Mouse (Mus musculus) kidney, postnatal 36 days (tissue): Measurements from ENCODE around the gene Mylk3.

ENCODE experiments used
- DNase-seq, 2 experiments: peaks; one replicate each; pipeline ENCODE4 v3.0.0; 2021 to 2022; ENCODE audit warnings: mixed read lengths in 2 of 2

Gene Mylk3

GRCm38 (mm10) chr8:85386205-85386604 lies at the start of gene Mylk3:
Gene Mylk3 (minus strand): TSS chr8:85386345.
- DNase-seq: no peak

- DNase-seq: peak; percentile 79 to 81
Measured at GRCm38 (mm10) chr8:85435736-85436135, 49.6 kb upstream of the Mylk3 start.

- no peak for DNase-seq
Measured at GRCm38 (mm10) chr8:85434817-85435216, 48.7 kb upstream of the Mylk3 start.

GRCm38 (mm10) chr8:85433017-85433393 lies 46.9 kb upstream of the Mylk3 start:
- no peak for DNase-seq

- peak; percentile 97 to 99 for DNase-seq
Measured at GRCm38 (mm10) chr8:85432168-85433016, 46.2 kb upstream of the Mylk3 start, which contains the start of gene 4921524J17Rik. Gene 4921524J17Rik (minus strand): TSS chr8:85432833.

- DNase-seq: no peak
Measured at GRCm38 (mm10) chr8:85431281-85432167, 45.4 kb upstream of the Mylk3 start.

- peak; percentile 42 to 43 for DNase-seq
Measured at GRCm38 (mm10) chr8:85430801-85431200, 44.7 kb upstream of the Mylk3 start.

- peak in 1 of 2 experiments; percentile 29 for DNase-seq
Measured at GRCm38 (mm10) chr8:85429219-85429618, 43.1 kb upstream of the Mylk3 start.

- no peak for DNase-seq
Measured at GRCm38 (mm10) chr8:85427026-85427425, 40.9 kb upstream of the Mylk3 start.

GRCm38 (mm10) chr8:85421329-85421728 lies 35.2 kb upstream of the Mylk3 start:
- no peak for DNase-seq

GRCm38 (mm10) chr8:85408526-85408925 lies 22.4 kb upstream of the Mylk3 start:
- DNase-seq: no peak

- DNase-seq: peak; percentile 49 to 51
Measured at GRCm38 (mm10) chr8:85408053-85408505, 21.9 kb upstream of the Mylk3 start.

- no peak for DNase-seq
Measured at GRCm38 (mm10) chr8:85405961-85406360, 19.8 kb upstream of the Mylk3 start.

GRCm38 (mm10) chr8:85405418-85405817 lies 19.3 kb upstream of the Mylk3 start:
- DNase-seq: no peak

- no peak for DNase-seq
Measured at GRCm38 (mm10) chr8:85398548-85398947, 12.4 kb upstream of the Mylk3 start.

GRCm38 (mm10) chr8:85397508-85397907 lies 11.4 kb upstream of the Mylk3 start:
- peak; percentile 48 to 75 for DNase-seq

- DNase-seq: no peak
Measured at GRCm38 (mm10) chr8:85396432-85397079, 10.4 kb upstream of the Mylk3 start.

GRCm38 (mm10) chr8:85395681-85396431 lies 9.7 kb upstream of the Mylk3 start:
- DNase-seq: no peak

- DNase-seq: no peak
Measured at GRCm38 (mm10) chr8:85395017-85395416, 8.9 kb upstream of the Mylk3 start.

GRCm38 (mm10) chr8:85393199-85393598 lies 7.1 kb upstream of the Mylk3 start:
- DNase-seq: no peak

GRCm38 (mm10) chr8:85391438-85391837 lies 5.3 kb upstream of the Mylk3 start:
- no peak for DNase-seq

- DNase-seq: no peak
Measured at GRCm38 (mm10) chr8:85381926-85382325, 4.2 kb downstream of the Mylk3 start.
